Mouse (Mus musculus) CH12.LX (cell line): ENCODE measurements at regions not wholly inside any gene's neighbourhood (a gene's known extent, or its start where the extent isn't known, plus 50 kb on each side); places are given as distances from the start of the nearest gene placed in this dataset.

ENCODE experiments used
- DNase-seq: peaks from one replicate; pipeline ENCODE4 v3.0.0-alpha.2; 2013; ENCODE audit errors: extremely low read depth
- H3K27ac ChIP-seq: 2 replicates; pipeline ENCODE4 v1.5.1; 2012; ENCODE audit warnings: low read depth, mild to moderate bottlenecking, control low read depth, moderate library complexity; ENCODE audit not compliant: insufficient read depth
- H3K27me3 ChIP-seq: replicated peaks from 2 replicates; pipeline ENCODE3; 2012; ENCODE audit warnings: inconsistent platforms
- H3K36me3 ChIP-seq, 2 experiments: replicated peaks in 1 of 2; 2 replicates each; pipeline versions ENCODE3 to v1.6.1; 2012; ENCODE audit warnings: inconsistent platforms in 1 of 2, low read length in 1 of 2, mild to moderate bottlenecking in 1 of 2, mixed read lengths in 1 of 2, moderate library complexity in 1 of 2; ENCODE audit not compliant: control insufficient read depth in 1 of 2, insufficient read depth in 1 of 2
- H3K4me1 ChIP-seq, 2 experiments: 2 replicates each; pipeline ENCODE4 v1.6.1; 2012; ENCODE audit warnings: inconsistent platforms in 1 of 2, moderate library complexity in 1 of 2; ENCODE audit not compliant: insufficient read depth in 2 of 2, control insufficient read depth in 1 of 2
- H3K4me2 ChIP-seq: 2 replicates; pipeline ENCODE4 v1.6.1; 2012; ENCODE audit warnings: low read depth, mild to moderate bottlenecking, control low read depth; ENCODE audit not compliant: poor library complexity, insufficient read depth, severe bottlenecking
- H3K4me3 ChIP-seq, 3 experiments: fragments of 150-350 bp in 1 of 3; sonication (generic) in 1 of 3; replicated peaks in 1 of 3; 2 replicates each; pipeline versions ENCODE3 to v1.5.1; 2011 to 2012; ENCODE audit warnings: low read depth in 2 of 3, low read length in 2 of 3, mild to moderate bottlenecking in 2 of 3, moderate library complexity in 2 of 3, control low read depth in 1 of 3, improper control_type of control experiment in 1 of 3, inconsistent platforms in 1 of 3, mixed read lengths in 1 of 3; ENCODE audit not compliant: poor library complexity in 1 of 3
- H3K79me2 ChIP-seq: replicated peaks from 2 replicates; pipeline ENCODE4 v1.6.1; 2012; ENCODE audit warnings: mild to moderate bottlenecking, moderate library complexity; ENCODE audit not compliant: control insufficient read depth, poor library complexity, insufficient read depth, severe bottlenecking; ENCODE audit errors: extremely low read depth
- H3K9ac ChIP-seq: 2 replicates; pipeline ENCODE4 v1.6.1; 2012; ENCODE audit warnings: low read depth, mild to moderate bottlenecking, control low read depth, moderate library complexity; ENCODE audit not compliant: insufficient read depth
- H3K9me3 ChIP-seq: replicated peaks from 2 replicates; pipeline ENCODE3; 2012; ENCODE audit warnings: low read length, inconsistent platforms, mixed read lengths
- BHLHE40 ChIP-seq: IDR thresholded peaks from 2 replicates; pipeline ENCODE4 v1.6.1; 2011; ENCODE audit warnings: mild to moderate bottlenecking, low read depth, low read length, improper control_type of control experiment
- CTCF ChIP-seq, 2 experiments: IDR thresholded peaks in 1 of 2; conservative IDR thresholded peaks in 1 of 2; 2 replicates each; pipeline ENCODE4 v1.5.1; 2011 to 2012; ENCODE audit warnings: low read depth in 2 of 2, low read length in 2 of 2, improper control_type of control experiment in 1 of 2, inconsistent platforms in 1 of 2, mild to moderate bottlenecking in 1 of 2, moderate library complexity in 1 of 2
- E2F4 ChIP-seq: IDR thresholded peaks from 2 replicates; pipeline ENCODE4 v1.6.1; 2011; ENCODE audit warnings: low read depth, low read length, improper control_type of control experiment; ENCODE audit not compliant: insufficient replicate concordance
- EP300 ChIP-seq: IDR thresholded peaks from 2 replicates; pipeline ENCODE4 v1.6.1; 2011; ENCODE audit warnings: low read length, improper control_type of control experiment
- GABPA ChIP-seq: IDR thresholded peaks from 2 replicates; pipeline ENCODE4 v1.6.1; 2012; ENCODE audit warnings: low read depth, low read length, improper control_type of control experiment, inconsistent platforms; ENCODE audit not compliant: insufficient replicate concordance
- HCFC1 ChIP-seq: IDR thresholded peaks from 2 replicates; pipeline ENCODE4 v1.6.1; 2012; ENCODE audit warnings: low read depth, mild to moderate bottlenecking, inconsistent platforms, low read length, improper control_type of control experiment
- IRF4 ChIP-seq: IDR thresholded peaks from 2 replicates; pipeline ENCODE4 v1.6.1; 2014; ENCODE audit warnings: low read depth, mild to moderate bottlenecking, inconsistent platforms, low read length, improper control_type of control experiment
- JUN ChIP-seq: IDR thresholded peaks from 2 replicates; pipeline ENCODE4 v1.6.1; 2011; ENCODE audit warnings: low read depth, mild to moderate bottlenecking, low read length, improper control_type of control experiment, moderate library complexity; ENCODE audit not compliant: insufficient read depth
- JUND ChIP-seq: conservative IDR thresholded peaks from 2 replicates; pipeline ENCODE4 v1.6.1; 2011; ENCODE audit warnings: low read depth, low read length, improper control_type of control experiment
- MAX ChIP-seq: IDR thresholded peaks from 2 replicates; pipeline ENCODE4 v1.6.1; 2011; ENCODE audit warnings: low read length, improper control_type of control experiment
- MEF2A ChIP-seq: IDR thresholded peaks from 2 replicates; pipeline ENCODE4 v1.6.1; 2014; ENCODE audit warnings: low read depth, mild to moderate bottlenecking, inconsistent platforms, low read length, improper control_type of control experiment, borderline replicate concordance
- MXI1 ChIP-seq: IDR thresholded peaks from 2 replicates; pipeline ENCODE4 v1.6.1; 2011; ENCODE audit warnings: mild to moderate bottlenecking, low read depth, low read length, improper control_type of control experiment
- MYC ChIP-seq: IDR thresholded peaks from 2 replicates; pipeline ENCODE4 v1.6.1; 2011; ENCODE audit warnings: low read depth, mild to moderate bottlenecking, improper control_type of control experiment, low read length
- PAX5 ChIP-seq: IDR thresholded peaks from 2 replicates; pipeline ENCODE4 v1.6.1; 2012; ENCODE audit warnings: low read length, inconsistent platforms, mixed read lengths
- RAD21 ChIP-seq: IDR thresholded peaks from 2 replicates; pipeline ENCODE4 v1.6.1; 2011; ENCODE audit warnings: low read depth, mild to moderate bottlenecking, low read length, improper control_type of control experiment, moderate library complexity
- RCOR1 ChIP-seq: conservative IDR thresholded peaks from 2 replicates; pipeline ENCODE4 v1.6.1; 2012; ENCODE audit warnings: low read depth, mild to moderate bottlenecking, inconsistent platforms, low read length, improper control_type of control experiment
- SIN3A ChIP-seq: IDR thresholded peaks from 2 replicates; pipeline ENCODE4 v1.6.1; 2012; ENCODE audit warnings: low read length, improper control_type of control experiment, inconsistent platforms
- USF1 ChIP-seq: IDR thresholded peaks from 2 replicates; pipeline ENCODE4 v1.6.1; 2014; ENCODE audit warnings: low read depth, mild to moderate bottlenecking, inconsistent platforms, low read length, improper control_type of control experiment
- ZKSCAN1 ChIP-seq: IDR thresholded peaks from 2 replicates; pipeline ENCODE4 v1.6.1; 2012; ENCODE audit warnings: low read depth, inconsistent platforms, low read length, improper control_type of control experiment, borderline replicate concordance
- ZMIZ1 ChIP-seq: IDR thresholded peaks from 2 replicates; pipeline ENCODE4 v1.6.1; 2012; ENCODE audit warnings: low read depth, mild to moderate bottlenecking, inconsistent platforms, low read length, improper control_type of control experiment
- ZNF384 ChIP-seq: IDR thresholded peaks from 2 replicates; pipeline ENCODE4 v1.6.1; 2012; ENCODE audit warnings: low read depth, low read length, improper control_type of control experiment, inconsistent platforms
- dilution Hi-C: fragments of 300-500 bp; cut with MboI; formaldehyde crosslinking; loops from 2 replicates; pipeline ENCODE4 v1.14.3; 2020; ENCODE audit warnings: low sequenced_read_pairs; ENCODE audit not compliant: extremely low pct_unique_long_range_greater_than_20kb, extremely low pct_ligation_motif_present
- in situ Hi-C: fragments of 300-500 bp; cut with MboI; formaldehyde crosslinking; loops from 3 replicates; pipeline ENCODE4 v1.14.3; 2019; ENCODE audit warnings: low sequenced_read_pairs, low pct_ligation_motif_present, low pct_unique_long_range_greater_than_20kb, mixed read lengths

DNA sequence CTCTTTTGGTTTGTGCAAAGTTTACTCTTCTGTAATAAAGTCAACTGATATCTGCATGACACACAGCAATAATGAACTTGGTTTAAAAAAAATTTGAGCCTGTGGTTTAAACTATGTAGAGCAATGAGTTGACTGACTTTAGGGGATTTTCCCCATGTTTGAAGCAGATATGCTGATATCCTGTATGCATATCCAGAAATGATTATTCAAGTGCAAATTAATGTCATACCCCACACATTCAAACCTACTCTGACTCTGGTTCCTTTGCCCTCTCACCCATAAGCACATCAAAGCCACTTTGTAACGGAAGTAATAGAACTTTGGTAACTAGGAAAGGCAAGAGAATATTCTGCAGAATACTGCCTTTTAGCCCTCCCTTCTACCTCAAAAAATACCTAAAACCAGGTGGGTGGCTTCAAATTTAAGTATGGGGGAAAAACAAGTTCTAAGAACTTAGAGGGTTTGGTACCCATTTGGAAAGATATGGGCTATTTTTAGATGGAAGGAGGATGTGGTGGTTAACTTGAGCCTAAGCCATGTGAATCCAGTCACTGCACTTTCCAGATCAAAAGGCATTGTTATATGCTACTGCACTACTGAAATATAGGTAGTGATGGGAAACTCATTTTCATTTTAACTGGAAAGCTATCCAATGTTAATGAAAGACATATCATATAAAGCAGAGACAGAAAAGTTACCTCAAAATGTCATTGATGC lies 915.9 kb upstream of the 4930412O13Rik start:
- no peak overlapping the region for H3K4me3 ChIP-seq
- no peak overlapping the region for H3K4me2 ChIP-seq
- no peak for TF ChIP-seq PAX5
- no peak for TF ChIP-seq JUN
- TF ChIP-seq EP300 = peak; percentile 42; the same call in 1 of the 2 replicates
- peak; percentile 33; the same call in 1 of the 2 replicates for TF ChIP-seq IRF4
- TF ChIP-seq RAD21 = no peak
- TF ChIP-seq HCFC1 = no peak
- TF ChIP-seq MEF2A = peak; percentile 33; the same call in 1 of the 2 replicates
- TF ChIP-seq GABPA = no peak
- no peak for TF ChIP-seq JUND
- TF ChIP-seq MXI1 = no peak
- peak; percentile 84 for TF ChIP-seq ZNF384
- DNase-seq = peak; percentile 61
- H3K9me3 ChIP-seq = no peaks in the 10 kb centered on the region
- in situ Hi-C loops = no loop called here
- no peak overlapping the region for H3K27ac ChIP-seq
- peaks cover 2 to 28% of the 10 kb centered on the region in 2 experiments; a peak in 2 of 4 replicates for H3K4me1 ChIP-seq
- H3K9ac ChIP-seq = no peak overlapping the region
- no peaks in the 10 kb centered on the region for H3K36me3 ChIP-seq
- H3K27me3 ChIP-seq = no peaks in the 10 kb centered on the region
- dilution Hi-C loops = no loop called here
- H3K79me2 ChIP-seq = no peaks in the 10 kb centered on the region

DNA sequence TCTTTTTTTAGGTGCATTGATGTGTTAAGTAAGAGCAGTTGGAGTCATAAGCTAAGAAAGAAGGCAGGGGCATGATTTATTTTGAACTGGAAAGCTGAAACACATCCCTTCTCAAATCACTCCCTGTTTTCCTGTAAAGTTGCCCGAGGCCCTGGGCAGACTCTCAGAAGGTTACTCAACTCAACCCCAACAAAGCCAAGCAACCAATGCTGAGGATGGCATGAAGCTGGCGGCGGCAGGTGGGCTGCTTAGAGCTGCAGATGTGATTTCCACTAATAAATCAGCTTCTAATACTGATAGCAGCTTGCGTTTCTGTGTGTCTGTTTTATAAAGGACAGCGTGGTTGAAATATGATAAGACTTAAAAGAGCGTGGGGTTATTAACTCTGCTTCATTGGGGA lies 905.4 kb upstream of the 4930412O13Rik start:
- Histone ChIP-seq H3K4me3 (no peak overlapping the region), H3K79me2 (no peaks in the 10 kb centered on the region), H3K27ac (no peak overlapping the region), H3K9me3 (no peaks in the 10 kb centered on the region), H3K4me2 (no peak overlapping the region), H3K27me3 (no peaks in the 10 kb centered on the region), H3K36me3 (no peaks in the 10 kb centered on the region), H3K4me1 (peaks cover 0 to 10% of the 10 kb centered on the region in 2 experiments; a peak in 2 of 4 replicates), H3K9ac (no peak overlapping the region)
- dilution Hi-C loops (no loop called here), in situ Hi-C loops (no loop called here)
- DNase-seq = no peak
- no peak for TF ChIP-seq ZMIZ1
- TF ChIP-seq MAX = no peak
- no peak for TF ChIP-seq ZKSCAN1
- TF ChIP-seq MXI1 = no peak
- TF ChIP-seq GABPA = no peak
- no peak for TF ChIP-seq ZNF384
- TF ChIP-seq MYC = no peak
- TF ChIP-seq E2F4 = no peak
- no peak for TF ChIP-seq MEF2A
- no peak for TF ChIP-seq RAD21
- TF ChIP-seq CTCF (conservative IDR thresholded peaks at IDR 0.05 in 1 of 2, IDR thresholded peaks at IDR 0.05 in 1 of 2; ENCODE audit: low read depth in 2 of 2, low read length in 2 of 2) = no peak
- TF ChIP-seq SIN3A = no peak
- TF ChIP-seq JUN = no peak
- TF ChIP-seq BHLHE40 = no peak
- TF ChIP-seq USF1 = no peak
- no peak for TF ChIP-seq RCOR1
